Mouse (Mus musculus) liver, embryonic 14.5 days (tissue): ENCODE measurements around the gene Tfdp1.

Experiments used
- CTCF ChIP-seq: IDR thresholded peaks from 2 replicates; pipeline ENCODE4 v1.5.1; 2016; ENCODE audit warnings: antibody characterized with exemption, low read depth, control low read depth
- EP300 ChIP-seq: IDR thresholded peaks from 2 replicates; pipeline ENCODE4 v1.6.1; 2016; ENCODE audit warnings: antibody characterized with exemption, low read depth

DNA sequence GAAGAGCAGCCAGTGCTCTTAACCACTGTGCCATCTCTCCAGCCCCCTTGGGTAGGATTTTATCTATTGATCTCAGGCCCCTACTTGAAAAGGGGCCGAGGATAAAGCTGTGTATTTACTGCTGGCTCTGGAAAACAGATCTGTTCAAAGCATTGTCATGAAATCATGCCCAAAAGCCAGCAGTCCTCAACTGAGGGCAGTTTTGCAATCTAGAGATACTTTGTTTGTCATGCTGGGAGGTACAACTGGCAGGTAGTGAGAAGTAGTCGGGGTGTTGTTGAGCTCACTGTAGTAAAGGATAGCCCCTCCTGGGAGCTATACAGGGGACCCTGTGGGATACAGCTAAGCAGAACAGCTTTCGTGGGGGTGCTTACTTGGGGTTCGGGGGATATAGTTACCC, 15.3 kb downstream of the Tfdp1 start:
- TF ChIP-seq EP300 = no peak
- no peak for TF ChIP-seq CTCF
